Mouse (Mus musculus): ENCODE measurements around the gene Stx18.

GRCm38 (mm10) chr5:38083362-38083761, 44.8 kb downstream of the Stx18 start:
- TF ChIP-seq POLR2A (IDR thresholded peaks at IDR 0.05; ENCODE audit: low read depth, low read length) (no peak), CTCF (conservative IDR thresholded peaks at IDR 0.05 in 1 of 2, IDR thresholded peaks at IDR 0.05 in 1 of 2; ENCODE audit: low read depth in 2 of 2, low read length in 2 of 2) (no peak), HCFC1 (IDR thresholded peaks at IDR 0.05; ENCODE audit: low read depth, low read length) (no peak), MYC (IDR thresholded peaks at IDR 0.05; ENCODE audit: low read depth, low read length) (no peak), ZMIZ1 (IDR thresholded peaks at IDR 0.05; ENCODE audit: low read depth, low read length) (no peak), ZC3H11A (IDR thresholded peaks at IDR 0.05; ENCODE audit: low read depth, low read length) (no peak)

Data from CH12.LX (cell line).